Mouse (Mus musculus) embryo, embryonic 10.5 days (tissue): ENCODE results near the gene Pcnx3.

ENCODE experiments used
- DNase-seq: peaks from one replicate; pipeline ENCODE4 v3.0.0-alpha.2; 2015; ENCODE audit warnings: low spot score

Pcnx3 gene

GRCm38 (mm10) chr19:5688200-5689087, at the start of gene Pcnx3, which contains the start of gene Map3k11:
TSS of gene Pcnx3 (minus strand) at chr19:5688908.
TSS of gene Map3k11 (plus strand) at chr19:5688742.
- DNase-seq = peak; percentile 98

GRCm38 (mm10) chr19:5734325-5734724, 45.6 kb upstream of the Pcnx3 start:
- no peak for DNase-seq

GRCm38 (mm10) chr19:5731264-5731978, 42.7 kb upstream of the Pcnx3 start:
- DNase-seq = peak; percentile 99

- no peak for DNase-seq
Measured at GRCm38 (mm10) chr19:5730314-5731186, 41.8 kb upstream of the Pcnx3 start.

GRCm38 (mm10) chr19:5729444-5729815, 40.7 kb upstream of the Pcnx3 start, which contains the start of gene Fam89b:
TSS of gene Fam89b (minus strand) at chr19:5729653.
- peak; percentile 95 for DNase-seq

- DNase-seq = peak; percentile 57
Measured at GRCm38 (mm10) chr19:5728631-5729443, 40.1 kb upstream of the Pcnx3 start.

GRCm38 (mm10) chr19:5727701-5728100, 39.0 kb upstream of the Pcnx3 start:
- peak; percentile 92 for DNase-seq

- no peak for DNase-seq
Measured at GRCm38 (mm10) chr19:5726961-5727578, 38.4 kb upstream of the Pcnx3 start.

- DNase-seq = no peak
Measured at GRCm38 (mm10) chr19:5725767-5726515, 37.2 kb upstream of the Pcnx3 start, which contains the start of gene Ehbp1l1. TSS of gene Ehbp1l1 (minus strand) at chr19:5726317.

- DNase-seq = no peak
Measured at GRCm38 (mm10) chr19:5725029-5725707, 36.5 kb upstream of the Pcnx3 start.

- no peak for DNase-seq
Measured at GRCm38 (mm10) chr19:5724549-5724941, 35.8 kb upstream of the Pcnx3 start.

GRCm38 (mm10) chr19:5723934-5724548, 35.3 kb upstream of the Pcnx3 start:
- no peak for DNase-seq

GRCm38 (mm10) chr19:5722848-5723425, 34.2 kb upstream of the Pcnx3 start:
- no peak for DNase-seq

- no peak for DNase-seq
Measured at GRCm38 (mm10) chr19:5721233-5721632, 32.5 kb upstream of the Pcnx3 start.

GRCm38 (mm10) chr19:5716955-5717354, 28.2 kb upstream of the Pcnx3 start:
- DNase-seq = no peak

- DNase-seq = peak; percentile 65
Measured at GRCm38 (mm10) chr19:5715793-5716688, 27.3 kb upstream of the Pcnx3 start.

GRCm38 (mm10) chr19:5713730-5714129, 25.0 kb upstream of the Pcnx3 start:
- no peak for DNase-seq
